Mouse (Mus musculus): ENCODE measurements around the gene Tgds.

Gene Tgds

DNA sequence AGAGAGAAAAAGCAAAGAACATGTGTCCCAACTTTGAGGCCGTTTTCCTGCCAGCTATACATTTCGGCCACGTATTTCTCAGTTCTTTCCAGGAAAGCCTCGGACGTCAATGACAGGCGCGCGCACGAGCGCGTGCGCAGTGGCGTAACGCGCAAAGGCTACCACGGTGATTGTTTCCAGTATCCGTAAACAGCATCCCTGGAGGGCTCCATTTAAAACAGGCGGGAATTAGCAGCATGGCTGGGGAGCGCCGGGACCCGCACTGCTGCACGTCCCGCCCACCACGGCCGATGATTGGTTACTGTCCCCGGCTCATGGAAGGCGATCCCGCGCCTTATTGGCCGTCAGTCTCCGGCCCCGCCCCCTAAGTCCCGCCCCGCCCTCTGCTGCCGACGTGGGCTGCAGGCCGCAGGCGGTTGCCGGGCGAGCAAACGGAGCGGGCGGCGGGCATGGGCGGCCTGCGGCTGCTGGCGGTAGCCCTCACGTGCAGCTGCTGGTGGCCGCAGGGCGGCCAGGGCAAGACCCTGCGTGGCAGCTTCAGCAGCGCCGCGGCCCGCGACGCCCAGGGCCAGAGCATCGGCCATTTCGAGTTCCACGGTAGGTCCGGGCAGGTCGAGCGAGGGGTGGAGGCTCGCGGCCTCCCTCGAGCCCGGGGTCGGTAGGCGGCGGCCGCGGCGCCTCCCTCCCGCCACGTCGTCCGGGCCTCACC, 4.3 kb upstream of the Tgds start, which contains the start of gene Gpr180:
Gpr180 (plus strand) TSS at position 415 of the 709 bp plus-strand sequence.
- WGBS, result under 1% methylated on average over 76 of the region's 77 CpGs

- 6% methylated on average over 21 of the region's 21 CpGs for WGBS
These were observed 469 bp downstream of the Tgds start for GRCm38 (mm10) chr14:118131931-118132641.

DNA sequence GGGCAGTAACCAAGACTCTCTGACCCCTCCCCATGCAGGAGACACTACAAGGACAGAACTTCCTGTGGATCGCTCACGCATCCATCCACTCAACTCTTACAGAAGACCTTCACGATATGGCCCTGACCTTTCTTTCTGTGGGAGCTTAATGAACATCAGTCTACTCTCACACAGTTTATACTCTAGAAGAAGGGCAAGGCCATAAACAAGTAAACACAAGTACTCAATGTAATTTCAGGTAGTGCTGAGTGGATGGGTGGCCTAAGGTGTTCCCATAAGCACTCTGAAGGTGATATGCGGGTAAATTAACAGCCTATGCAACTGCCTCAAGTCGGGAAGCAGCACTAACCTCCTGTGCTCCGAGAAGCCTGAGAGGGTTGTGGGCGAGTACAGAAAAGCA, 1.1 kb downstream of the Tgds start:
- WGBS, result 77% methylated on average over 7 of the region's 7 CpGs

DNA sequence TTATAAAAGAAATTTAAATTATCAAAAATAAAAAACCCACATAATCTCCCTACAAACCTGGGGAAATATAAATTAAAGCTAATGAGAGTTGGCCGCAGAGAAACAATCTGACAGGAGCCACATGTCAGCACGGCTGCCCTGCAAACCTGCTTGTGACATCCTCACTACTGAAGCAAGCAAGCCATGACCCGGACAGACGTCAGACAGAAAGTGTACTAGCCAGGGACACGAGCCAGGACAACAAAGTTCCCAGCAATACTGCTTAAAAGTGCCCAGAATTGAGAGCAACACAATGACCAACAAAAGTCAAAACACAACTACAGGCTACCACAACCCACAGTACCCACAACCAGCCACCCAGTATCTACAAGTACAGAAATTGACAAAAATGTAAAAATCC, 6.3 kb downstream of the Tgds start:
- WGBS, result 90% methylated on average over 5 of the region's 5 CpGs

GRCm38 (mm10) chr14:118124771-118125170, 7.8 kb downstream of the Tgds start:
- 85% methylated on average over 4 of the region's 4 CpGs for WGBS

DNA sequence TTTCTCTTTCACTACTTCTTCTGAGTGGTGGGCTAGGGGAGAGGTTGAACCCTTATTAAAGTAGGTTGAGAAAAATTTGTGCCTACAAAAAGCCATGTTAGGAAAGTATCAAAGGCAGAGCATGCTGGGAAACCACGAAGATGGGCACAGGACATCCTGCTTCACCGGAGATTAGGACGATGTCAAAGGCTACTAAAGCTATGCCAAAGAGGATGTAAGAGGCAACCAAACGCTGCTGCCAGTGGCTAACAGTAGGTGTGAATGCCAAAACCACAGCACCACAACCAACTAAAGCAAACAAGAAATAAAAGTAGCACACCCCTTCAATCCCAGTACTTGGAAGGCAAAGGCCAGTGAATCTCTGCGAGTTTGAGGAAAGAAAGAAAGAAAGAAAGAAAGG, 8.4 kb downstream of the Tgds start:
- WGBS, result 64% methylated on average over 5 of the region's 5 CpGs

GRCm38 (mm10) chr14:118113116-118113515, 19.4 kb downstream of the Tgds start:
- WGBS, result 82% methylated on average over 6 of the region's 6 CpGs

- WGBS, result 100% methylated on average over 2 of the region's 2 CpGs
These were observed 25.1 kb downstream of the Tgds start for GRCm38 (mm10) chr14:118107479-118107878.

DNA sequence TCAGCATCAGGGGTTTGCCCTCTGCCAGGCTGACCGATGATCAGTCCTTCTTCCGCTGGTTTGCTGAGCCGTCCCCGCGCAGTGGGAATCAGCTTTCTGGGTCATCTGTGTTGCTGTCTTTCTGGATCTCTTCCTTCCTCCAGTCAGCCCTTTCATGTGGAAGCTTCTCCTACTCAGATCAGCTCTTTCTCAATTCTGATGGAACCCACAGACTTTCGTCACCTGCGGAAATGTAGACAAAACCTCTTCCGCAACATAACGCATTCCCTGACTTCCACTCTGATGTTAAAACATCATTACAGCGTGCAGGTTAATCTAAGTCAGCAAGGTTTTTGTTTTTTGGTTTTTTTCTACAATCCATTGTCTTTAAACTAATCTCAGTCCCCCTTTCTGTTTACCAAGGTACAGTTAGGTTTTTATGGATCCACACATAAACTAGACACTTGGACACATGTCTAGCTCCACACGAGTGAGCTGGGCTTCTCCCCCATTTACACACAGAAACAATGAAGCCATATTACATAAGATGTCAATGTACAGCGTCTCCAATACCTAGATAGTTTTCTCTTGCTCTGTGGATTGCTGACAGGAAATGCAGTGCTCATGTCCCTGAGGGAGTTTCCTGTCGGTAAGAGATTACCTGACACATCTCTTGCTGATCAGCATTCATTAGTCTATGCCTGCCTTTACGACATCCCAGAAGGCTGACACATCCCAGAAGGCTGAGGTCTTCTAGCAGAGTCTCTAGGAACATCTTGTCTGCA, 31.1 kb downstream of the Tgds start:
- 85% methylated on average over 14 of the region's 14 CpGs for WGBS

GRCm38 (mm10) chr14:118098265-118098664, 34.3 kb downstream of the Tgds start:
- 65% methylated on average over 2 of the region's 2 CpGs for WGBS

DNA sequence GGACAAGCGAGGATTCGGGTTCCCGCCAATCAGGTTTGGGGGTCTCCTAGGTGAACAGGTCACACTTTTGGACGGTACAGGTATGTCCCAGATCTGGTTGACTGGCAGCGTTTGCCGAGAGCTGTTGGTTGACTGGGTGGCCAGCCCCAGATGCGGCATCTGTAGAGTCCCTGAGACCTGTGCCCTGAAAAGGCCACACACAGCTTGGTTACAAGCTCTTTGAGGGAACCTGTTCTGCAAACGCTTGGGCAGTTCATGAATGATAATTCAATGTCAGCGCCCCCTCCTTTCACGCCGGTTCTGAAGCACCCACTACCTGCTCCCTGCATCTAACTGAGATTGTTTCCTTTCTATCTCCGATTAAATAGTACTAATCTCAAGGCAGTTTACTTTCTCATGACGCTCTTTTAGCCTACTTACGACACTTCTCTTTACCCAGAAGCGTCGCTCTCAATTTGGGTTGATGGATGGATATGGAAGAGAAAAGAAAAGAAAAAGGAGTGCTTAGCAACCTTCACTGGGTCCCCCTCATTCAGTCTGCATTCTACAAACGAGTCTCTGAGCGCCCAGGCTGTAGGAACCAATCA, 42.7 kb downstream of the Tgds start:
- 2% methylated on average over 18 of the region's 18 CpGs for WGBS

DNA sequence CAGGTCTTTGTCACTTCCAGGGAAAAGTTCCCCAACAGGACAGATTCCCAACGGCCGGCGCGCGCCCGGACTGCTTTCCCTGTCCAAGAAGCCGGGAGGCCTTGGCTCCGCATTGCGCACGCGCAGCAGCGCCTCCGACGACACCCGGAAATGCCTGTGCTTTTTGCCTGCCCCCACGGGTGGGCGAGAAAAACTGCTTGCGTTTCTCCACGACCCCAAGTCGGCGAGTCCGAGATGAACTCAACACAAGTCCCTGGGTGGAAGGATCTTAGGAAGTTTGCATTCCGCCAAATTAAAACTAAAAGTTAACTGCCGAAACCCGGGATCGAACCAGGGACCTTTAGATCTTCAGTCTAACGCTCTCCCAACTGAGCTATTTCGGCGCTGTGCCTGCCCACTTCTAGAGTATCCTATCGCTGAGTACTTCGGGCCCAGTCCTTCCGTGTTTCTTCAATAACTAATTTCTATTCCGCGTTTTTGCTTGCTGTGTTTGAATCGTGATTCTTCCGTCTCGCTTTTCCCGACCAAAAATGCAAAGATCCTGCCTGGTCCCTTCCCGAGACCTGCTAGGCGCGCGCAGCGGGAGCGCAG, 43.2 kb downstream of the Tgds start:
- under 1% methylated on average over 44 of the region's 44 CpGs for WGBS

DNA sequence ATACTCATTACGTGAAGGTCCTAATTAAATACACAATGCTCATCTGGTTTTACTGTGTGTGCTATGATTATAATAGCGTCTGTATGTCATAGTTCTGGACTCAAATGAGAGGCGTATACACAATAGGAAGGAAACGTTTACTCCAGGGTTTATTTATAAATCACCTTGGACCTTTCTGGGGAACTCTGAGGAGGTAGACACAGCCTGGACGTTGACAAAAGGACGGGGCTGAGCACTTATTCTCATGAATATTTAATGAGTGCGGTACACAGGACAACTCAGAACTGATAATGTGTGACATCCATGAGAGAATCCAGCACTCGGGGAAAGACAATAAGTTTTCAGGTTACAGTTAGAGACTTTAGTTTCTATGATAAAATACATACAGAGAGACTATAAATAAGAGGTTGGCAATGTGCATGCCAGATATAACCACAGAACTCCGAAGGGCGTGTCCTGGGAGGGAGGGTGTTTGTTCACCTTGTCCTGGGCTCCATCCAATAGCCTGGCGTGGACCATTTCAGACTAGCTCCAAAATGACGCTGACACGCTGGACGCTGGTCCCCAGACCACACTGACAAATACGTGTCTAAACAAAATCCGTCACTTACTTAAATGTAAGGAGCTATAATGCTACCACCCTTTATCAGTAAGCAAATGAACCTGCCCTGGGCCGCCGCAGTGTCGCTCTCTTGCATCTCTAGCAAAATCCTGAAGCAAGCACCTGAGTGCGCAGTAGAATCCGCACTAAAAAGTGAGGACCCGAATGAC, 43.9 kb downstream of the Tgds start:
- WGBS, result 3% methylated on average over 22 of the region's 22 CpGs

DNA sequence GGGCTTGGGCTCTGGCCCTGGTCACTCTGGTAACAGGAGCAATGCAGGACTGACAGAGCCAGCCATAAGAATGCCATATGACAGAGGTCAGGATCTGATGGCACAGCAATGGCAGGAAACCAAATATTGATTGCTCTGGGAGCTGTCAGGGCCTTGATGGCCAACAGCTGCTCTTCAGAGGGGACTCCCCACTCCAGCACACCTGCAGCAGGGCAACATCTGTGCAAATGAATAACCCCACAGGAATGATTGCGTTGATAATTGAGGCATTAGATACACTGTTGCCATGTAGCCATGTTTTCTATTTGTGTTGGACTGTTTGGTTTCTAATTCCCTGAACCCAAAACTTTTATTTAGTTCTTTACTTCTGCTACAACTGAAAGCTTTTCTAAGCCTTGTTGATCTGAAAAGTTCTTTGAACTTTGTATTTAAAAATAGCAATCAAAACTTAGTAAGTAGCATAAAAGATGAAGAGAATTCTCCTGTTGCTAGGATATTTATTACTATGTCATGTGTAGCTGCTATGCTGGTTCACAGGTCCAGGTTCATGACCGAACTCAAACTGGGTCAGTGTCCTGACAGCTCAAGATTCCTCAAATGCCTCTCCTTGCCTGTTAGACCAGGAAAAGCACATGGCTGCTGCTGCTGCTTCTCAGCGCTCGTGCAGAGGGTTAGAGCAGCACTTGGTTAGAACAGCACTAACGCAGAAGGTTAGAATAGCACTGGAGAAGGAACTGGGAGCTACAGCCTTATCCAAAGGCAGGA, 46.1 kb downstream of the Tgds start:
- WGBS, result 80% methylated on average over 5 of the region's 5 CpGs

DNA sequence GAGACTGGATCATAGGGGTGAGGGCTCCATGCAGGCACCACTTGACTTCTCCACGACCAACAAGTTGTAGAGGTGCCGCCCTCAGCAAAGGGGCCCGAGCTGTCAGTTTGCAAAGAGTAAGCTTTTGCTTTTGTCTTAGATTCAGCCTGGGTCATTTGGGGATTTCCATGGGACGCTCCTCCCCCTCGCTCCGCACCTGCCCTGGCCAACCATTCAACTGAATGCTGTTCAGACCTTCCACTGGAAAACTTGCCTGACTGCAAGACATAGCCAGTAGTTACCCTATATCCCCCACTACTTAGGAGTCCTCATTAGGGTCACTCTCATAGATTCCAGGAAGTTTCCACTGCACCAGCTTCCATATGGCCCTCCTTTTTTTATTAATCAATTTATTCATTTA, 48.7 kb downstream of the Tgds start:
- 93% methylated on average over 6 of the region's 6 CpGs for WGBS

DNA sequence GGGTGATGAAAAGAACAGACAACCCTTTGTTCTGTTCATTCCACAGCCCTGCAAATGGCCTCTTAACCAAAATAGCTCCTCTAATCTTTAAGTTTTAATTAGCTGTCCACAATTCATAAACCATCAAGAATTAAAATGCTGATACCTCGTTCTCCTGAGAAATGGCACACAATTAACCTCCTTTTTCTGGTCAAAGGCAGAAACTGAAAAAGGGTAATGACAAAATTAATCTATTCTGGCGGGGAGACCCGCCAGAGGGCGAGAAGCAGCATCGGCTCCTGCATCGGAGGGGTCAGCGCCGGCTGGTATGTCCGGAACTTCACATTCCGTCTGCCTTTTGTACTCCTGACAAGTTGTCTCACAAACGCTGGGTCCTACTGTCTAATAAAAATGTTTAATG, 51.9 kb downstream of the Tgds start:
- 32% methylated on average over 11 of the region's 11 CpGs for whole genome bisulfite sequencing

GRCm38 (mm10) chr14:118070100-118070499, 62.5 kb downstream of the Tgds start:
- 55% methylated on average over 12 of the region's 12 CpGs for WGBS

DNA sequence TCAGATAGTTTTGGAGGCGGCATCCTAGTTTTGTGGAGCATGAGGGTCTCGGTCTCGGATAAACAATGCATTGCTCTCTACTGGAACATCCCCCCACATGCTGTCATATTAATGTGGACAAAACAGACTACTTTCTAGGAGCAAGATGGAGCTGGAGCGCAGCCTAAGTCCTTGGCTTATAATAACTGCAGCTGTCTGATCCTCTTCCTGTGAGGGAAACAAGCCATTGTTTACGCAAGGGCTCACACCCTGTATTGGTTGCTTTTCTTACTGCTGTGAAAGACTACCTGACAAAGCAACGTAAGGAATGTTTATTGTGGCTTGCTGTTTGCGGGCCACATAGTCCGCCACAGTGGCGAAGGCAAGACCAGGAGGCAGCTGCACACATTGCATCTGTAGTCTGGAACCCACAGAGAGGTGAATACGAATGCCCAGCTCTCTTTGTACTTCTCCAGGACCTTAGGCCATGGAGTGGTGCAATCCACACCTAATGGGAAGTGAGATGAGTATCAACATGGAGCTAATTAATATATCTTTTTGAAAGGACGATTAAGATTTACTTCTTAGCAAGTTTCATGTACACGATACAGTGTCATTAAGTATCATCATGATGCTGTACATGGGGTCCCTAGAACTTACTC, 63.0 kb downstream of the Tgds start:
- WGBS, result 79% methylated on average over 12 of the region's 12 CpGs
